Mouse (Mus musculus) T-cell, adult 2 months (primary cell): ENCODE data around the gene Fggy.

Source experiments
- DNase-seq: peaks from one replicate; pipeline ENCODE4 v3.0.0; 2022; ENCODE audit warnings: low spot score

Fggy gene

GRCm38 (mm10) chr4:95778528-95778927 lies 221.2 kb downstream of the Fggy start:
- no peak for DNase-seq

GRCm38 (mm10) chr4:95784146-95784895 lies 227.0 kb downstream of the Fggy start:
- no peak for DNase-seq

GRCm38 (mm10) chr4:95787609-95788008 lies 230.3 kb downstream of the Fggy start:
- DNase-seq, result no peak

GRCm38 (mm10) chr4:95788867-95789266 lies 231.6 kb downstream of the Fggy start:
- DNase-seq, result no peak

- DNase-seq, result no peak
These were observed 234.7 kb downstream of the Fggy start for GRCm38 (mm10) chr4:95791913-95792475.

- no peak for DNase-seq
These were observed 236.5 kb downstream of the Fggy start for GRCm38 (mm10) chr4:95793647-95794328.

- DNase-seq, result no peak
These were observed 237.3 kb downstream of the Fggy start for GRCm38 (mm10) chr4:95794651-95795050.

GRCm38 (mm10) chr4:95795283-95795682 lies 238.0 kb downstream of the Fggy start:
- no peak for DNase-seq

GRCm38 (mm10) chr4:95819650-95820049 lies 262.3 kb downstream of the Fggy start:
- DNase-seq, result no peak

GRCm38 (mm10) chr4:95821906-95822579 lies 264.7 kb downstream of the Fggy start:
- DNase-seq, result no peak

GRCm38 (mm10) chr4:95828164-95828563 lies 270.9 kb downstream of the Fggy start:
- DNase-seq, result no peak

- DNase-seq, result no peak
These were observed 273.0 kb downstream of the Fggy start for GRCm38 (mm10) chr4:95830320-95830719.

GRCm38 (mm10) chr4:95839860-95840259 lies 282.6 kb downstream of the Fggy start:
- no peak for DNase-seq

GRCm38 (mm10) chr4:95840389-95841053 lies 283.2 kb downstream of the Fggy start:
- no peak for DNase-seq

- no peak for DNase-seq
These were observed 288.8 kb downstream of the Fggy start for GRCm38 (mm10) chr4:95845981-95846617.

- no peak for DNase-seq
These were observed 289.9 kb downstream of the Fggy start for GRCm38 (mm10) chr4:95847219-95847618.

- DNase-seq, result no peak
These were observed 290.4 kb downstream of the Fggy start for GRCm38 (mm10) chr4:95847664-95848063.

GRCm38 (mm10) chr4:95849497-95849896 lies 292.2 kb downstream of the Fggy start:
- no peak for DNase-seq

GRCm38 (mm10) chr4:95850044-95850739 lies 292.9 kb downstream of the Fggy start:
- DNase-seq, result no peak

GRCm38 (mm10) chr4:95852257-95852656 lies 294.9 kb downstream of the Fggy start:
- no peak for DNase-seq

- no peak for DNase-seq
These were observed 298.7 kb downstream of the Fggy start for GRCm38 (mm10) chr4:95856008-95856407.
